ENCODE assay signal across 10 mouse cellular contexts in genomic region chr2:70908579-70908978, GRCm38 (mm10).
DNase-seq lines count a peak whose midpoint lies in the region; ATAC-seq and TF ChIP-seq lines count a peak whose summit lies in the region.
"Had no signal": no experiment of that assay in that cellular context is flagged by ENCODE, and none has a peak within 500 bp of the region (broad histone marks: within the 10 kb centered on the region; RNA-seq: fewer than 3 reads in every experiment).

No protein-coding gene starts in this region.

- TF ChIP-seq CTCF in kidney, postnatal 0 days (IDR thresholded peaks at IDR 0.05; ENCODE audit: low read depth), result no peak
- TF ChIP-seq CTCF in hindbrain, postnatal 0 days (IDR thresholded peaks at IDR 0.05; ENCODE audit: low read depth), result no peak

- no peaks in the 10 kb centered on the region for H3K36me3 ChIP-seq in kidney, postnatal 0 days (ENCODE audit: insufficient read depth, low read length)
- no peaks in the 10 kb centered on the region for H3K36me3 ChIP-seq in hindbrain, postnatal 0 days (ENCODE audit: insufficient read depth, low read length)
- H3K36me3 ChIP-seq: lung, embryonic 15.5 days; neural tube, embryonic 12.5 days had no signal

- peak; percentile 54; the same call in 1 of the 2 replicates for ATAC-seq in kidney, postnatal 0 days (replicated peaks; ENCODE audit: low FRiP score, low read depth)
- ATAC-seq in hindbrain, postnatal 0 days, result peak; percentile 32; the same call in 1 of the 2 replicates
- no peak for ATAC-seq in megakaryocyte, adult 5-6 weeks (ENCODE audit: poor library complexity, severe bottlenecking)

- no peaks in the 10 kb centered on the region for H3K9me3 ChIP-seq in kidney, postnatal 0 days (replicated peaks; ENCODE audit: low read length)
- no peaks in the 10 kb centered on the region for H3K9me3 ChIP-seq in hindbrain, postnatal 0 days (ENCODE audit: low read length)
- H3K9me3 ChIP-seq: lung, embryonic 15.5 days had no signal

- H3K9ac ChIP-seq in kidney, postnatal 0 days (ENCODE audit: low read depth, low read length), result no peak overlapping the region
- H3K9ac ChIP-seq in hindbrain, postnatal 0 days (replicated peaks; ENCODE audit: low read length), result no peak overlapping the region
- H3K9ac ChIP-seq: lung, embryonic 15.5 days; neural tube, embryonic 12.5 days had no signal

- H3K27ac ChIP-seq in kidney, postnatal 0 days, result peak overlapping the region; percentile 36; the same call in 1 of the 2 replicates
- H3K27ac ChIP-seq in hindbrain, postnatal 0 days, result no peak overlapping the region
- H3K27ac ChIP-seq: lung, embryonic 15.5 days; neural tube, embryonic 12.5 days had no signal

- H3K27me3 ChIP-seq in kidney, postnatal 0 days (ENCODE audit: insufficient read depth, low read length), result no peaks in the 10 kb centered on the region
- H3K27me3 ChIP-seq in hindbrain, postnatal 0 days (ENCODE audit: insufficient read depth, low read length), result no peaks in the 10 kb centered on the region
- H3K27me3 ChIP-seq: lung, embryonic 15.5 days; neural tube, embryonic 12.5 days had no signal

- peak; percentile 57 for DNase-seq in kidney, postnatal 0 days (ENCODE audit: low spot score)
- DNase-seq in kidney, adult 8-10 months, result no peak
- DNase-seq in ES-CJ7 (ENCODE audit: low read depth, low spot score), result peak; percentile 23
- DNase-seq in ZHBTc4 (ENCODE audit: low read depth, low spot score), result peak; percentile 90
- DNase-seq in hindbrain, postnatal 0 days (ENCODE audit: low spot score), result no peak
- no peak for DNase-seq in adrenal gland, adult 8-10 months
- DNase-seq: thymus, postnatal 14 days had no signal

- 60% methylated on average over 1 of the region's 1 CpGs for WGBS in kidney, postnatal 0 days
- WGBS in hindbrain, postnatal 0 days, result 68% methylated on average over 1 of the region's 1 CpGs

- no peak overlapping the region for H3K4me2 ChIP-seq in kidney, postnatal 0 days (ENCODE audit: low read length)
- no peak overlapping the region for H3K4me2 ChIP-seq in hindbrain, postnatal 0 days (ENCODE audit: low read depth, low read length)
- H3K4me2 ChIP-seq: lung, embryonic 15.5 days; neural tube, embryonic 12.5 days had no signal

- H3K4me1 ChIP-seq in kidney, postnatal 0 days (replicated peaks; ENCODE audit: insufficient read depth, low read length), result 0 out of 2 replicates have a peak, but pooled peaks cover 4% of the 10 kb centered on the region
- H3K4me1 ChIP-seq in hindbrain, postnatal 0 days (ENCODE audit: insufficient read depth, low read length), result no peaks in the 10 kb centered on the region

- no peak overlapping the region for H3K4me3 ChIP-seq in kidney, postnatal 0 days (replicated peaks; ENCODE audit: low read depth, low read length)
- H3K4me3 ChIP-seq in hindbrain, postnatal 0 days (ENCODE audit: low read length), result no peak overlapping the region
- H3K4me3 ChIP-seq: lung, embryonic 15.5 days; neural tube, embryonic 12.5 days had no signal

Comparison
In these comparisons a context has a peak if more than half of its experiments do, and no peak if none do; other contexts are left out.
1. DNase-seq: peak in kidney, postnatal 0 days (single experiment), ES-CJ7 (single experiment) and ZHBTc4 (single experiment); none in kidney, adult 8-10 months (0 of 2), hindbrain, postnatal 0 days (single experiment) and adrenal gland, adult 8-10 months (single experiment).